Mouse (Mus musculus): ENCODE measurements around the gene Kif27. TPM values are rescaled to one million over a fixed set of nuclear protein-coding genes. Genes with fewer than 3 reads are reported as not detected.

The Kif27 gene
- total and polyA plus RNA-seq, 2 experiments from 2014 or later, result 1.8 to 6.3 TPM

DNA sequence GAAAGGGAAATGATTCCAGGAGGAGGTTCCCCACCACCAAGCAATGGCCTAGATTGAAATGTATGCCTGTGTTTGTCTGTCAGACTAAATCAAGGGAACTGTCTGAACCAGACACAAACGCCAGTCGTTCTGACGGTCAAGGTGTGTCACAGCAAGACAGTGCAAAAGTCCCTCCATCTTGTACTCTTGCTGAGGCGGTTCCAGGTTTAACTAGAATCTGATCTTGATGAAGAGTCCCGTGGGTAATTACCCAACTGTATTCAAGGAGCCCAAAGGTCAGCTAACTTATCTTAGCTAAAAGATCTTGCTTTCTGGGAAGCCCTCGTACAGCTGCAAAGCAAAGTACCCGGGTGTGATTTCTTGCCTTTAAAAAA, 26.6 kb upstream of the Kif27 start:
- H3K4me2 ChIP-seq (ENCODE audit: low read depth, low read length, poor library complexity, severe bottlenecking), result peak overlapping the region; percentile 94
- ATAC-seq (ENCODE audit: low FRiP score) (no peak), DNase-seq (ENCODE audit: low spot score) (no peak)
- no peak for TF ChIP-seq CTCF (IDR thresholded peaks at IDR 0.05)
- 82% methylated on average over 7 of the region's 7 CpGs for WGBS
- H3K27me3 ChIP-seq (ENCODE audit: insufficient read depth, low read length), result no peaks in the 10 kb centered on the region
- peaks cover 20% of the 10 kb centered on the region for H3K36me3 ChIP-seq (ENCODE audit: insufficient read depth, low read length)
- H3K27ac ChIP-seq (ENCODE audit: low read depth, low read length), result no peak overlapping the region
- no peaks in the 10 kb centered on the region for H3K9me3 ChIP-seq (ENCODE audit: low read length)
- H3K4me1 ChIP-seq (ENCODE audit: insufficient read depth, low read length), result no peaks in the 10 kb centered on the region
- peak overlapping the region; percentile 69; the same call in 1 of the 2 replicates for H3K4me3 ChIP-seq (ENCODE audit: low read depth, low read length)
- H3K9ac ChIP-seq (replicated peaks; ENCODE audit: low read length, poor library complexity, severe bottlenecking), result peak overlapping the region; percentile 57

GRCm38 (mm10) chr13:58384779-58385546, 26.0 kb upstream of the Kif27 start, which contains the start of gene 2210016F16Rik:
Gene 2210016F16Rik (minus strand): TSS chr13:58385225.
- Histone ChIP-seq H3K9ac (replicated peaks; ENCODE audit: low read length, poor library complexity, severe bottlenecking) (peak within 1 kb of the TSS; percentile 57), H3K27me3 (ENCODE audit: insufficient read depth, low read length) (no peaks in the 10 kb centered on the region), H3K4me3 (ENCODE audit: low read depth, low read length) (peak within 1 kb of the TSS; percentile 69), H3K9me3 (ENCODE audit: low read length) (no peaks in the 10 kb centered on the region), H3K4me2 (ENCODE audit: low read depth, low read length, poor library complexity, severe bottlenecking) (peak within 1 kb of the TSS; percentile 94), H3K4me1 (ENCODE audit: insufficient read depth, low read length) (no peaks in the 10 kb centered on the region), H3K36me3 (ENCODE audit: insufficient read depth, low read length) (peaks cover 16% of the 10 kb centered on the region), H3K27ac (ENCODE audit: low read depth, low read length) (no peak within 1 kb of the TSS; the same call in 1 of the 2 replicates)
- ATAC-seq (ENCODE audit: low FRiP score) (peak; percentile 71), DNase-seq (ENCODE audit: low spot score) (peak; percentile 71)
- TF ChIP-seq CTCF (IDR thresholded peaks at IDR 0.05), result peak; percentile 25
- 2% methylated on average over 80 of the region's 80 CpGs for WGBS

DNA sequence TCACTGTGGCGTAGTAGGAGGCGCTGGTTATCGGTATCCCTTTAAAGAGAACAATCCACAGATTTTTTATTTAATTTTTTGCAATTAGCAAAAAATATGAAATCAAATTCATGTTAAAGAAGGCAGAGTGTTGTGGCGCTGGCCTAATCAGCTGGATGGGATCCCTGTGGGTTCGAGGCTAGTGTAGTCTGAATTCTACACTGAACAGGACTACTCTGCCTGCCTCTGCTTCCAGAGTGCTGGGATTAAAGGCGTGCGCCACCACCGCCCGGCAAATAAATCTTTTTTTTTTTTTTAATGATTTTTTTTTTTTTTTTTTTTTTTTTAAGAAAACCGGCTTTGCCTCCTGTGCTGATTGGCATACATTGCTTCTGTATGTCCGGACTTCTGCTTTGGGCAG, 25.4 kb upstream of the Kif27 start:
- H3K9ac ChIP-seq (replicated peaks; ENCODE audit: low read length, poor library complexity, severe bottlenecking), result peak overlapping the region; percentile 57
- peak overlapping the region; percentile 94 for H3K4me2 ChIP-seq (ENCODE audit: low read depth, low read length, poor library complexity, severe bottlenecking)
- H3K27me3 ChIP-seq (ENCODE audit: insufficient read depth, low read length), result no peaks in the 10 kb centered on the region
- DNase-seq (ENCODE audit: low spot score) (no peak), ATAC-seq (ENCODE audit: low FRiP score) (0 out of 2 replicates have a peak, but pooled peaks have one; percentile 5)
- H3K9me3 ChIP-seq (ENCODE audit: low read length), result no peaks in the 10 kb centered on the region
- no peak overlapping the region for H3K27ac ChIP-seq (ENCODE audit: low read depth, low read length)
- 41% methylated on average over 11 of the region's 11 CpGs for WGBS
- no peak for TF ChIP-seq CTCF (IDR thresholded peaks at IDR 0.05)
- H3K4me3 ChIP-seq (ENCODE audit: low read depth, low read length), result peak overlapping the region; percentile 69
- H3K4me1 ChIP-seq (ENCODE audit: insufficient read depth, low read length), result no peaks in the 10 kb centered on the region
- peaks cover 13% of the 10 kb centered on the region for H3K36me3 ChIP-seq (ENCODE audit: insufficient read depth, low read length)

DNA sequence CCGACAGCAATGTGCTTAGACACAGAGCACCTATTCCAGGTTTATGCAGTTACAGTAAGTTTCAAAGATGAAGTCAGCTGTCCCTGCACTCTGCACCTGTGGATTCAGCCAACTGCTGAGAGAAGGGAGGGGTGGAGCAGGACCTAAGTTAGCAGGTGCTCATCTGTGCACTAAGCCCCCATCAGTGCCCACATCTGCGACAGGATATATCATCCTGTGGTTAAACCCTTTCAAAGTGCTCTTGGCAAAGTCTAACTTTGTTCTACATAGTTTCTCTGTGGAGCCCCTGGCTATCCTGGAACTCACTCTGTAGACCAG, 14.2 kb upstream of the Kif27 start:
- TF ChIP-seq CTCF (IDR thresholded peaks at IDR 0.05), result no peak
- no peak for ATAC-seq (ENCODE audit: low FRiP score)
- 91% methylated on average over 2 of the region's 2 CpGs for WGBS
- H3K4me3 ChIP-seq (ENCODE audit: low read depth, low read length), result no peak overlapping the region
- no peaks in the 10 kb centered on the region for H3K4me1 ChIP-seq (ENCODE audit: insufficient read depth, low read length)
- no peaks in the 10 kb centered on the region for H3K27me3 ChIP-seq (ENCODE audit: insufficient read depth, low read length)
- H3K27ac ChIP-seq (ENCODE audit: low read depth, low read length), result no peak overlapping the region
- no peak overlapping the region for H3K4me2 ChIP-seq (ENCODE audit: low read depth, low read length, poor library complexity, severe bottlenecking)
- no peak for DNase-seq (ENCODE audit: low spot score)
- no peaks in the 10 kb centered on the region for H3K36me3 ChIP-seq (ENCODE audit: insufficient read depth, low read length)
- H3K9me3 ChIP-seq (ENCODE audit: low read length), result no peaks in the 10 kb centered on the region
- H3K9ac ChIP-seq (replicated peaks; ENCODE audit: low read length, poor library complexity, severe bottlenecking), result no peak overlapping the region

DNA sequence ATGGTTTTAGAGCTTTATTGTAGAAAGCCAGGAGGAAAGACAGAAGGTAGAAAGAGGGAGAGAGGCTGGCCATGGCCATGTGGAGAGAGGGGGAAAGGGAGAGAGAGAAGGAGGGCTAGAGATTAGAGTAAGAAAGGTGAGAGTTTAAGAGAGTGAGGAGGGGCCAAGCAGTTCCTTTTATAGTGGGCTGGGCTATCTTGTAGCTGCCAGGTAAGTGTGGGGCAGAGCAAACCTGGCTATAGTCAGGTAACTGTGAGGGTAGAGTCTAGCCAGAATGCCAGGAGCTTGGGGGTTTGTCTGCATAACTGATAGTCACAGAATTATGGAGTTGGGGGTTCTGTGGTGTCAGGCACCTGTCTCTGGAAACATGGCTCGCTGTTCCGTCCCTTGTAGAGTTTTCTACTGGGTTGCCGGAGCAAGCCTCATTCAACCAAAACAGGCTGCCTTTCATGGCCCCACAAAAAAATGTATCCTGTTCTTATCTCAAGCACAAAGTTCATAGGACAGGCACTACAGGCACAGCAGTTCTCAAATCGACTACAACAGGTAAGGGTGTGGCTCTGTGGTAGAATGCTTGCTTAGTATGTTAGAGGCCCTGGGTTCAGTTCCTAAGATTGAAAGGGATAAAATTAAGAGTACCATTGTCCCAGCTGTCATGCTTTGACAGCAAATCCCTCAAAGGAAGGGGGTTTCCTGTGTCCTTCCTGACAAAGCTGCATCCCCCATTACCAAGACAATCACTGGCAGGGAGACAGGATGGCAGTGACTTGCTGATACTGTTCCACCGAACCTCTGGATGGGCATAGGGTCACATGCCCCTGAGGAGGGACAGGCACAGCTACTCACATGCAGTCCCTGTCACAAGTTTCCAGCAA, 13.6 kb upstream of the Kif27 start:
- Histone ChIP-seq H3K36me3 (ENCODE audit: insufficient read depth, low read length) (no peaks in the 10 kb centered on the region), H3K4me2 (ENCODE audit: low read depth, low read length, poor library complexity, severe bottlenecking) (no peak overlapping the region), H3K4me1 (ENCODE audit: insufficient read depth, low read length) (no peaks in the 10 kb centered on the region), H3K9ac (replicated peaks; ENCODE audit: low read length, poor library complexity, severe bottlenecking) (no peak overlapping the region), H3K4me3 (ENCODE audit: low read depth, low read length) (no peak overlapping the region), H3K27me3 (ENCODE audit: insufficient read depth, low read length) (no peaks in the 10 kb centered on the region), H3K9me3 (ENCODE audit: low read length) (no peaks in the 10 kb centered on the region), H3K27ac (ENCODE audit: low read depth, low read length) (no peak overlapping the region)
- ATAC-seq (ENCODE audit: low FRiP score), result no peak
- no peak for DNase-seq (ENCODE audit: low spot score)
- TF ChIP-seq CTCF (IDR thresholded peaks at IDR 0.05), result no peak
- WGBS, result 84% methylated on average over 5 of the region's 5 CpGs

DNA sequence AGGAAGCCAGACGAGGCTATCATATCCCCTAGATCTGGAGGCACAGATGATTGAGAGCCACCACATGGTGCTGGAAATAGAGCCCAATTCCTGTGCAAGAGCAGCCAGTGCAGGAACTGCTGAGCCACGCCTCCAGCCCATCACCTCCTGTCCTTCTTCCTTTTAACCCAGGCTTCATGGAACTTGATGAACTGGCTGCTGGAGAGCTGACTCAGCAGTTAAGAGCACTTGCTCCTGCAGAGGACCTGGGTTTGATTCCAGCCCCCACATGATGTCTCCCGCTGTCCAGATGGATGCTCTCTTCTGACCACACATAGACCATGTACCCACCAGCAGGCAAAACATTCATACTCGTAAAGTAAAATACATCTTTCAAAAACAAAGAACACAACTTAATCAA, 9.9 kb upstream of the Kif27 start:
- Histone ChIP-seq H3K4me1 (ENCODE audit: insufficient read depth, low read length) (no peaks in the 10 kb centered on the region), H3K36me3 (ENCODE audit: insufficient read depth, low read length) (no peaks in the 10 kb centered on the region), H3K9me3 (ENCODE audit: low read length) (no peaks in the 10 kb centered on the region), H3K4me2 (ENCODE audit: low read depth, low read length, poor library complexity, severe bottlenecking) (no peak overlapping the region), H3K27ac (ENCODE audit: low read depth, low read length) (no peak overlapping the region), H3K27me3 (ENCODE audit: insufficient read depth, low read length) (no peaks in the 10 kb centered on the region), H3K4me3 (ENCODE audit: low read depth, low read length) (no peak overlapping the region), H3K9ac (replicated peaks; ENCODE audit: low read length, poor library complexity, severe bottlenecking) (no peak overlapping the region)
- TF ChIP-seq CTCF (IDR thresholded peaks at IDR 0.05), result no peak
- WGBS, result 79% methylated on average over 4 of the region's 4 CpGs
- DNase-seq (ENCODE audit: low spot score) (no peak), ATAC-seq (ENCODE audit: low FRiP score) (no peak)
